Mouse (Mus musculus): ENCODE measurements around the gene Cd109. TPM values are rescaled to one million over a fixed set of nuclear protein-coding genes. Genes with fewer than 3 reads are reported as not detected.

The Cd109 gene
- polyA plus RNA-seq, 1 experiment from 2014 or later = 2.6 TPM

- no peaks in the 10 kb centered on the region for H3K36me3 ChIP-seq
- 41% methylated on average over 6 of the region's 6 CpGs for WGBS
- no peak overlapping the region for H3K4me3 ChIP-seq
- H3K27me3 ChIP-seq (replicated peaks) = no peaks in the 10 kb centered on the region
- no peak overlapping the region for H3K27ac ChIP-seq (replicated peaks)
- no peaks in the 10 kb centered on the region for H3K9me3 ChIP-seq
- H3K9ac ChIP-seq = no peak overlapping the region
- no peak for ATAC-seq (ENCODE audit: extremely low read depth, insufficient number of reproducible peaks, low FRiP score, low TSS enrichment)
- H3K4me1 ChIP-seq = no peaks in the 10 kb centered on the region
- H3K4me2 ChIP-seq = no peak overlapping the region
Measured at GRCm38 (mm10) chr9:78646008-78646777, 30.8 kb downstream of the Cd109 start.

GRCm38 (mm10) chr9:78648641-78649040 lies 33.3 kb downstream of the Cd109 start:
- WGBS = 80% methylated on average over 8 of the region's 8 CpGs
- Histone ChIP-seq H3K9me3 (no peaks in the 10 kb centered on the region), H3K4me2 (no peak overlapping the region), H3K4me1 (no peaks in the 10 kb centered on the region), H3K27ac (replicated peaks) (no peak overlapping the region), H3K9ac (no peak overlapping the region), H3K27me3 (replicated peaks) (no peaks in the 10 kb centered on the region), H3K4me3 (no peak overlapping the region), H3K36me3 (no peaks in the 10 kb centered on the region)
- ATAC-seq (ENCODE audit: extremely low read depth, insufficient number of reproducible peaks, low FRiP score, low TSS enrichment) = no peak

- Histone ChIP-seq H3K27me3 (replicated peaks) (no peaks in the 10 kb centered on the region), H3K27ac (replicated peaks) (no peak overlapping the region), H3K9ac (no peak overlapping the region), H3K4me3 (no peak overlapping the region), H3K9me3 (no peaks in the 10 kb centered on the region), H3K4me1 (no peaks in the 10 kb centered on the region), H3K4me2 (no peak overlapping the region), H3K36me3 (no peaks in the 10 kb centered on the region)
- ATAC-seq (ENCODE audit: extremely low read depth, insufficient number of reproducible peaks, low FRiP score, low TSS enrichment) = no peak
Measured at GRCm38 (mm10) chr9:78649398-78649797, 34.1 kb downstream of the Cd109 start.

- Histone ChIP-seq H3K27me3 (replicated peaks) (no peaks in the 10 kb centered on the region), H3K27ac (replicated peaks) (no peak overlapping the region), H3K4me2 (no peak overlapping the region), H3K4me1 (no peaks in the 10 kb centered on the region), H3K9me3 (no peaks in the 10 kb centered on the region), H3K36me3 (no peaks in the 10 kb centered on the region), H3K9ac (no peak overlapping the region), H3K4me3 (no peak overlapping the region)
- WGBS = 75% methylated on average over 5 of the region's 5 CpGs
- no peak for ATAC-seq (ENCODE audit: extremely low read depth, insufficient number of reproducible peaks, low FRiP score, low TSS enrichment)
Measured at GRCm38 (mm10) chr9:78657564-78657963, 42.2 kb downstream of the Cd109 start.

GRCm38 (mm10) chr9:78671446-78671985 lies 56.2 kb downstream of the Cd109 start:
- WGBS = 84% methylated on average over 13 of the region's 13 CpGs

GRCm38 (mm10) chr9:78700691-78701090 lies 85.3 kb downstream of the Cd109 start:
- Histone ChIP-seq H3K36me3 (no peaks in the 10 kb centered on the region), H3K4me1 (no peaks in the 10 kb centered on the region), H3K4me2 (no peak overlapping the region), H3K27me3 (replicated peaks) (no peaks in the 10 kb centered on the region), H3K27ac (replicated peaks) (no peak overlapping the region), H3K9ac (no peak overlapping the region), H3K9me3 (no peaks in the 10 kb centered on the region), H3K4me3 (no peak overlapping the region)
- ATAC-seq (ENCODE audit: extremely low read depth, insufficient number of reproducible peaks, low FRiP score, low TSS enrichment) = no peak
- 7% methylated on average over 1 of the region's 1 CpGs for WGBS

More at GRCm38 (mm10) chr9:78671446-78671985, 56.2 kb downstream of the Cd109 start:
- ATAC-seq (ENCODE audit: extremely low read depth, insufficient number of reproducible peaks, low FRiP score, low TSS enrichment) = no peak
- H3K27ac ChIP-seq (replicated peaks) = no peak overlapping the region
- no peaks in the 10 kb centered on the region for H3K4me1 ChIP-seq
- H3K27me3 ChIP-seq (replicated peaks) = no peaks in the 10 kb centered on the region
- no peaks in the 10 kb centered on the region for H3K36me3 ChIP-seq
- H3K9ac ChIP-seq = no peak overlapping the region
- no peak overlapping the region for H3K4me3 ChIP-seq
- H3K9me3 ChIP-seq = no peaks in the 10 kb centered on the region
- H3K4me2 ChIP-seq = no peak overlapping the region

- ATAC-seq (ENCODE audit: extremely low read depth, insufficient number of reproducible peaks, low FRiP score, low TSS enrichment) = no peak
- no peak overlapping the region for H3K9ac ChIP-seq
Measured at GRCm38 (mm10) chr9:78702509-78703239, 87.3 kb downstream of the Cd109 start.

GRCm38 (mm10) chr9:78720888-78721798 lies 105.8 kb downstream of the Cd109 start:
- Histone ChIP-seq H3K4me2 (no peak overlapping the region), H3K9ac (no peak overlapping the region), H3K9me3 (0 out of 2 replicates have a peak, but pooled peaks cover 3% of the 10 kb centered on the region), H3K4me1 (no peaks in the 10 kb centered on the region), H3K4me3 (no peak overlapping the region), H3K27ac (replicated peaks) (no peak overlapping the region), H3K27me3 (replicated peaks) (no peaks in the 10 kb centered on the region), H3K36me3 (no peaks in the 10 kb centered on the region)
- 71% methylated on average over 6 of the region's 6 CpGs for WGBS
- no peak for ATAC-seq (ENCODE audit: extremely low read depth, insufficient number of reproducible peaks, low FRiP score, low TSS enrichment)

More at GRCm38 (mm10) chr9:78702509-78703239, 87.3 kb downstream of the Cd109 start:
- Histone ChIP-seq H3K36me3 (no peaks in the 10 kb centered on the region), H3K27ac (replicated peaks) (no peak overlapping the region), H3K9me3 (peaks cover 3% of the 10 kb centered on the region; the same call in 1 of the 2 replicates), H3K27me3 (replicated peaks) (no peaks in the 10 kb centered on the region), H3K4me3 (no peak overlapping the region), H3K4me1 (no peaks in the 10 kb centered on the region), H3K4me2 (no peak overlapping the region)
- 84% methylated on average over 12 of the region's 12 CpGs for WGBS

- WGBS = 37% methylated on average over 6 of the region's 6 CpGs
- no peak overlapping the region for H3K4me2 ChIP-seq
- no peaks in the 10 kb centered on the region for H3K27me3 ChIP-seq (replicated peaks)
- H3K27ac ChIP-seq (replicated peaks) = no peak overlapping the region
- no peaks in the 10 kb centered on the region for H3K36me3 ChIP-seq
- H3K4me3 ChIP-seq = no peak overlapping the region
- no peak; the same call in 1 of the 2 replicates for ATAC-seq (ENCODE audit: extremely low read depth, insufficient number of reproducible peaks, low FRiP score, low TSS enrichment)
- H3K4me1 ChIP-seq = peaks cover 22% of the 10 kb centered on the region
- no peaks in the 10 kb centered on the region for H3K9me3 ChIP-seq
- H3K9ac ChIP-seq = no peak overlapping the region
Measured at GRCm38 (mm10) chr9:78731931-78732330, 116.6 kb downstream of the Cd109 start.

GRCm38 (mm10) chr9:78735519-78735918 lies 120.2 kb downstream of the Cd109 start:
- peaks cover 22% of the 10 kb centered on the region for H3K4me1 ChIP-seq
- no peaks in the 10 kb centered on the region for H3K9me3 ChIP-seq
- 62% methylated on average over 3 of the region's 3 CpGs for WGBS

GRCm38 (mm10) chr9:78742012-78742411 lies 126.7 kb downstream of the Cd109 start:
- no peak for ATAC-seq (ENCODE audit: extremely low read depth, insufficient number of reproducible peaks, low FRiP score, low TSS enrichment)
- Histone ChIP-seq H3K4me2 (no peak overlapping the region), H3K4me1 (peaks cover 4% of the 10 kb centered on the region; the same call in 1 of the 2 replicates), H3K4me3 (no peak overlapping the region), H3K27me3 (replicated peaks) (no peaks in the 10 kb centered on the region), H3K9ac (no peak overlapping the region), H3K9me3 (no peaks in the 10 kb centered on the region), H3K27ac (replicated peaks) (no peak overlapping the region), H3K36me3 (no peaks in the 10 kb centered on the region)
- WGBS = 57% methylated on average over 3 of the region's 3 CpGs

More at GRCm38 (mm10) chr9:78735519-78735918, 120.2 kb downstream of the Cd109 start:
- no peak overlapping the region for H3K27ac ChIP-seq (replicated peaks)
- no peak overlapping the region for H3K9ac ChIP-seq
- no peak overlapping the region for H3K4me2 ChIP-seq
- no peak overlapping the region for H3K4me3 ChIP-seq
- H3K36me3 ChIP-seq = no peaks in the 10 kb centered on the region
- H3K27me3 ChIP-seq (replicated peaks) = no peaks in the 10 kb centered on the region
- ATAC-seq (ENCODE audit: extremely low read depth, insufficient number of reproducible peaks, low FRiP score, low TSS enrichment) = no peak

All from heart, embryonic 13.5 days (tissue).